Mouse (Mus musculus) liver, adult 2 months (tissue): ENCODE measurements around the gene Smim17.

Experiments used
- CTCF ChIP-seq: fragments of 200-500 bp; IDR thresholded peaks from 2 replicates; pipeline ENCODE4 v1.5.1; 2011; ENCODE audit warnings: low read depth, low read length, control low read depth
- POLR2A ChIP-seq: fragments of 200-500 bp; IDR thresholded peaks from 2 replicates; pipeline ENCODE4 v1.6.1; 2011; ENCODE audit warnings: low read length, control low read depth; ENCODE audit not compliant: insufficient read depth; ENCODE audit errors: extremely low read depth

- TF ChIP-seq CTCF (no peak), POLR2A (no peak)
These were observed 39.9 kb downstream of the Smim17 start, which contains the start of gene Olfr1344 for GRCm38 (mm10) chr7:6438388-6438787.
